Mouse (Mus musculus) embryonic facial prominence, embryonic 15.5 days (tissue): ENCODE measurements around the gene Usp2. TPM values are rescaled to one million over a fixed set of nuclear protein-coding genes. Genes with fewer than 3 reads are reported as not detected.

Experiments used
- ATAC-seq: fragments of 200-750 bp; cut with Nextera tagmentation; 2 replicates; pipeline ENCODE4 v1.8.0; 2017; ENCODE audit warnings: low read depth, moderate TSS enrichment; ENCODE audit not compliant: insufficient number of reproducible peaks, low FRiP score, low TSS enrichment
- H3K27ac ChIP-seq: fragments of 300-500 bp; sonication (generic); replicated peaks from 2 replicates; pipeline ENCODE4 v1.5.1; 2015; ENCODE audit warnings: mild to moderate bottlenecking, inconsistent platforms
- H3K27me3 ChIP-seq: fragments of 300-500 bp; sonication (generic); 2 replicates; pipeline ENCODE4 v1.6.1; 2015; ENCODE audit warnings: inconsistent platforms
- H3K36me3 ChIP-seq: fragments of 300-500 bp; sonication (generic); 2 replicates; pipeline ENCODE4 v1.6.1; 2015; ENCODE audit warnings: mild to moderate bottlenecking, inconsistent platforms
- H3K4me1 ChIP-seq: fragments of 300-500 bp; sonication (generic); 2 replicates; pipeline ENCODE4 v1.6.1; 2015; ENCODE audit warnings: inconsistent platforms
- H3K4me2 ChIP-seq: fragments of 300-500 bp; sonication (generic); replicated peaks from 2 replicates; pipeline ENCODE4 v1.6.1; 2015; ENCODE audit warnings: mild to moderate bottlenecking, inconsistent platforms
- H3K4me3 ChIP-seq: fragments of 300-500 bp; sonication (generic); replicated peaks from 2 replicates; pipeline ENCODE4 v1.5.1; 2015; ENCODE audit warnings: mild to moderate bottlenecking, inconsistent platforms
- H3K9ac ChIP-seq: fragments of 300-500 bp; sonication (generic); 2 replicates; pipeline ENCODE4 v1.6.1; 2015; ENCODE audit warnings: inconsistent platforms
- H3K9me3 ChIP-seq: fragments of 300-500 bp; sonication (generic); replicated peaks from 2 replicates; pipeline ENCODE4 v1.6.1; 2016; ENCODE audit warnings: inconsistent platforms
- WGBS: fragments of 180-500 bp; shearing (Covaris S2); methylation state at CpG from one replicate; pipeline ENCODE4 v1.1.7; 2015; 5-methylcytosine and 5-hydroxymethylcytosine counted together
- polyA plus RNA-seq: library from polyadenylated mRNA; unstranded; fragments of >200 nt; fragmentation: Nextera tagmentation; extraction: Ambion mirVana; gene quantifications from 2 replicates; pipeline ENCODE4 v1.2.1, GENCODE M21; 2015

The Usp2 gene
- polyA plus RNA-seq, 1 experiment from 2014 or later = 29.5 TPM

DNA sequence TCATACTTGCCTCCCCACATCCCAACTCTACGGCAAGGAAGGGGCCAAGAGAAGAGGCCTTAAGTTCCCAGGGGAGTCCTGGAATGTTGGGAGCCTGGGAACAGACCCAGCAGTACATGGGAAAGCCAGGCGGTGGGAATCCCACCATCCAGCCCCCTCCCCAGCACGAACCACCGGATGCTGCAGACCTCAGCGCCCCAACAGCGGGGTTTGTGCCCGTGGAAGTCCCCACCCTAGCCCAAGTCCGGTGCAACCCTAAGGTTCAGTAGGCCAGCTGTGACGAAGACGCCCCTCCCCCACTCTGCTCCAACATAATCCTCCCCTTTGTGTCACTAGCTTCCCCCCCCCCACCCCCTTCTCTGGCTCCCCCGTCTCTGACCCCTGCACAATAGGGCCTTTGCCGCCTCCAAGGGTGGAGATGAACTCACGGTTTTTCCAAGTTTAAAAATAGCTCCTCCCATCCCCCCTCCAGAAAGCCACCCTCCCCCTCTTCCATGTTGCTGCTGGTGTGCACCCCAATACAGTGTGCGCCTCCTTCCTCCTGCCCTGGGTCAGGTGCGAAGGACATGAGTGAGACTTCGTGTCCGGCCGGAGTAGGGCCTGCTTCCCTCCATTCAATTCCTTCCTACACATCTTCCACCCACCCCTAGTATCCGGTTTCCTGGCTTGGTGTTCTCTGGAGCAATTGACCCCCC is 63.9 kb downstream of the Usp2 start:
- H3K36me3 ChIP-seq = no peaks in the 10 kb centered on the region
- no peak overlapping the region for H3K9ac ChIP-seq
- H3K4me2 ChIP-seq = peak overlapping the region; percentile 75
- no peaks in the 10 kb centered on the region for H3K9me3 ChIP-seq
- peak overlapping the region; percentile 84 for H3K27ac ChIP-seq
- peaks cover 58% of the 10 kb centered on the region for H3K4me1 ChIP-seq
- H3K27me3 ChIP-seq = peaks cover 17% of the 10 kb centered on the region
- H3K4me3 ChIP-seq = peak overlapping the region; percentile 41
- 22% methylated on average over 19 of the region's 19 CpGs for WGBS
- ATAC-seq = peak; percentile 19; the same call in 1 of the 2 replicates

DNA sequence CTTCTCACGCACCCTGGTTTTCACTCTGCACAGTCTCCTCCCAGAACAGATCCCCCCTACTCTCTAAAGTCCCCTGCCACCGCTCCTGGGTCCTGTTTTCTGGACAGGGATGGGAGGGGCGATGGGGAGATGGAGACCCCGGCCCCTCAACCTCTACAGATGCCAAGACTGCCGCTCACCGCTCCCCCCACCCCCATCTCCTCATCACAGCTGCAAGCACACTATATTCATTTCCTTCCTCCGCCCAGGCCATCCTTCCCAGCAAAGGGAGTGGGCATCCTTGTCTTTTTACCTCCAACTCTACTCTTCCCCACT is 64.4 kb downstream of the Usp2 start:
- H3K4me2 ChIP-seq = no peak overlapping the region
- peaks cover 17% of the 10 kb centered on the region for H3K27me3 ChIP-seq
- H3K4me3 ChIP-seq = no peak overlapping the region
- no peak overlapping the region for H3K9ac ChIP-seq
- no peaks in the 10 kb centered on the region for H3K36me3 ChIP-seq
- H3K9me3 ChIP-seq = no peaks in the 10 kb centered on the region
- peaks cover 58% of the 10 kb centered on the region for H3K4me1 ChIP-seq
- ATAC-seq = no peak
- 44% methylated on average over 7 of the region's 7 CpGs for WGBS
- peak overlapping the region; percentile 40 for H3K27ac ChIP-seq

DNA sequence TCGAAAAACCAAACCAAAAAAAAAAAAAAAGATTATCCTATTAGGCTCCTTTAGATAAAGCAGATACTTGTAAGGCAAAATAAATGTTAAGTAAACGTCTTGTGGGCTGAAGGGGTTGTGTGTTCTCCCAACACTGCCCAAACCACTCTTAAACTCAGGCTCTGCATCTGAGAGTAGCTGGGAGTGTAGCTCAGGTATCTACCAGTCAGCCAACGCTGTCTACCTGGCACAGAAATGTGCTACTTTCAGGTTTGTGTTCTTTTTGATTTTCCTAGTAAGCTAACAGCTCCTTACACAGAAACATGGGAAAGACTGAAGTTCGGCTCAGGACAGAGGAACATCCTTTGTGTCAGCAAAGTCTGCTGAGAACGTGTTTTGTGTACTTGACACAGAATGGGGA is 65.4 kb downstream of the Usp2 start:
- no peaks in the 10 kb centered on the region for H3K9me3 ChIP-seq
- peaks cover 17% of the 10 kb centered on the region for H3K27me3 ChIP-seq
- H3K4me3 ChIP-seq = no peak overlapping the region
- 62% methylated on average over 5 of the region's 5 CpGs for WGBS
- peaks cover 60% of the 10 kb centered on the region for H3K4me1 ChIP-seq
- H3K9ac ChIP-seq = no peak overlapping the region
- no peak for ATAC-seq
- no peak overlapping the region for H3K4me2 ChIP-seq
- no peaks in the 10 kb centered on the region for H3K36me3 ChIP-seq
- no peak overlapping the region for H3K27ac ChIP-seq

DNA sequence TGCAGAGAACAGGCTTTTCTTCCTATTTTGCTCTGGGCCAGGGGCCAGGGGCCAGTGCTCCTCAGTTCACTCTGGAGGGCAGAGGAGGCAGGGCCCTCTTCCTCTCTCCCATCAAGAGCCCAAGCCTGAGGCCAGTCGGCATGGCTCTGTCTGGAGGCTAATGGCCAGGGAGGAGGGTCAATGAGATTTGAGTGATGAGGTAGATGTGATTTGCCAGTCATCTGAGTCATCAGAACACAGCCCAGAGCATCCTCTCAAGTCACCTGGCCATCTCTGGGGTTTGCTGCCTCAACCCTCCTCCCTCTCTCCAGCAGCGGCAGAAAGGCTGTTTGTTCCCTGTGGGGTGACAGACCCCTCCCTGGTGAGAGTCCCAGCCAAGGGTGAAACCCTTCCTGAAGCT is 66.5 kb downstream of the Usp2 start:
- peaks cover 17% of the 10 kb centered on the region for H3K27me3 ChIP-seq
- H3K9ac ChIP-seq = no peak overlapping the region
- H3K4me1 ChIP-seq = peaks cover 60% of the 10 kb centered on the region
- H3K27ac ChIP-seq = peak overlapping the region; percentile 81; the same call in 1 of the 2 replicates
- H3K36me3 ChIP-seq = 0 out of 2 replicates have a peak, but pooled peaks cover 6% of the 10 kb centered on the region
- H3K4me3 ChIP-seq = peak overlapping the region; percentile 64
- H3K9me3 ChIP-seq = no peaks in the 10 kb centered on the region
- H3K4me2 ChIP-seq = peak overlapping the region; percentile 92
- WGBS = 27% methylated on average over 2 of the region's 2 CpGs
- ATAC-seq = no peak

DNA sequence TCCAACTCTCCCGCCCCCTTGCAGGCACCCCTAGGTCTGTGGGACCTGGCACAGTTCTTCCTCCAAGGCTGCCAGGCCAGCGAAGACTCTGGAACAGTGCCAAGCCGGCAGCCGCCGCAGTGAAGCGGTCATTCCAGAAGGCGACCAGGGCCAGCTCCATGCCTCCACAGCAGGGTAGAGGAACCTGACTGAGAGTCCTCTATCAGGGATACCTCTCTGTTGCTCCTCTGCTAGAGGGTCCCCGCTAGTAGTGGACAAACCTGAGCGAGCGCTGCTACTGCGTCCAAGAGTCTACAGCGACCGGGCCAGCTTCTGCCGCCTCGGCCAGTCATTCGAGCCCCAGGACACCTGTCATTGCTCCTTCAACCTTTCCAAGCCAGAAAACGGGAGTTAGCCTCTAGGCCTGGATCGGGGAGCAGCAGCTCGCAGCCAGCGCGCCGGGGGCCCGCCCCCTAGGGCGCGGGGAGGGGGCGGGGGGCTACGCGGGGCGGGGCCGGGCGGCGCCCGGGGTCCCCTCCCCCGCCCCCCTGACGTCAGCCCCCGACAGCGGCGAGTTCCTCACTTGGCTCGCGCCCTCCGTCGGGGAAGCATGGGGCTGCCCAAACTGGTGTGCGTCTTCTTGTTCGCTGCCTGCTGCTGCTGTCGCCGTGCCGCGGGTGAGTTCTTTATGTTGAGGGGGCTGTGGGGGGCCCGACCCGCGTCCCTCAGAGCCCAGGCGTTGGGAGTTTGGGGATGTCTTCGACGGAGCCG is 67.5 kb downstream of the Usp2 start, which contains the start of gene Mcam:
TSS of gene Mcam (plus strand) at position 369 of the 750 bp plus-strand sequence.
- H3K4me1 ChIP-seq = peaks cover 60% of the 10 kb centered on the region
- ATAC-seq = peak; percentile 39; the same call in 1 of the 2 replicates
- no peaks in the 10 kb centered on the region for H3K9me3 ChIP-seq
- WGBS = under 1% methylated on average over 50 of the region's 55 CpGs
- peak within 1 kb of the TSS; percentile 50 for H3K9ac ChIP-seq
- 0 out of 2 replicates have a peak, but pooled peaks cover 7% of the 10 kb centered on the region for H3K36me3 ChIP-seq
- H3K4me2 ChIP-seq = peak within 1 kb of the TSS; percentile 92
- peak within 1 kb of the TSS; percentile 64 for H3K4me3 ChIP-seq
- H3K27ac ChIP-seq = peak within 1 kb of the TSS; percentile 81
- H3K27me3 ChIP-seq = peaks cover 17% of the 10 kb centered on the region

DNA sequence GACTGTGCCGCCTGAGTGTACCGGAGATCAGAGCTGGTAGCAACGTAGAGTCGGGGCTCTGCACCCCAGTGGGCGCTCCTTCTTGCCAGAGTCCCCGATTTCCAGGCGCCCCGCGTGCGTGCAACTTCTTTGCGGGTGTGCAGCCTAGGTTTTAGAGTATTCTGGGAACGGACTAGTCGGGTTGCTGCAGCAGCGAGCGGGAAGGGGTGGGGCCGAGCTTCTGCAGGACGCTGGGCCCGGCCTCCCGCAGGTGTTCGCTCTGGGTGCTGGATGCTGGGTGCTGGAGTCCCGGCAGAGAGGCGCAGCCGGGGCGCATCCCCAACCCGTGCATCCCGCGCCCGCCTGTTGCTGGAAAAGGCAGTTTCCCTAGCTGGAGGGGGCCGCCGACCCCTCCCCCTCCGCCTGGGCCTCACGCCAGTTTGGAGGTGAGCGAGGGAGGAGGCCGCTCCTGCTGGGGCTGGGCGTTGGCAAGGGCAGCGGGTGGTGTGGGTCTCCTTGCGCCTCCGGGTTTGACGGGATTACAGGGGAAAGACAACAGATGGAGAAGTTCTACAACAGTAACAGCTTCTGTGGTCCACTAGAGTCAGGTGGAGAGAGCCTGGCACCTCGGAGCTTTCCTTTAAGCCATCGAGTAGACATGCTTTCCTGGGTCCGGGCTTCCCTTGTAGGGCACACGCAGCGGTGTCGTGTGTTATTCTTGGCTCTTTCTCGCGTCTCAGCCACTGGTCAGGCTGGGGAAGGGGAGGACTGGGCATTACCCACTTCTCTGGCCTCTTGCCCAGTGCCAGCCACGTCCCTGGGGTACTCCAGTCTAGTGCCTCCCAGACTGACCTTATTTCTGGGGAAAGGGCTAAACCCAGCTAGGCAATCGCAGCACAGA is 68.3 kb downstream of the Usp2 start:
- WGBS = 2% methylated on average over 48 of the region's 49 CpGs
- Histone ChIP-seq H3K27ac (peak overlapping the region; percentile 81), H3K27me3 (peaks cover 17% of the 10 kb centered on the region), H3K36me3 (peaks cover 14% of the 10 kb centered on the region; the same call in 1 of the 2 replicates), H3K4me2 (peak overlapping the region; percentile 92), H3K9ac (peak overlapping the region; percentile 50), H3K9me3 (no peaks in the 10 kb centered on the region), H3K4me3 (peak overlapping the region; percentile 64), H3K4me1 (peaks cover 55% of the 10 kb centered on the region)
- no peak for ATAC-seq

DNA sequence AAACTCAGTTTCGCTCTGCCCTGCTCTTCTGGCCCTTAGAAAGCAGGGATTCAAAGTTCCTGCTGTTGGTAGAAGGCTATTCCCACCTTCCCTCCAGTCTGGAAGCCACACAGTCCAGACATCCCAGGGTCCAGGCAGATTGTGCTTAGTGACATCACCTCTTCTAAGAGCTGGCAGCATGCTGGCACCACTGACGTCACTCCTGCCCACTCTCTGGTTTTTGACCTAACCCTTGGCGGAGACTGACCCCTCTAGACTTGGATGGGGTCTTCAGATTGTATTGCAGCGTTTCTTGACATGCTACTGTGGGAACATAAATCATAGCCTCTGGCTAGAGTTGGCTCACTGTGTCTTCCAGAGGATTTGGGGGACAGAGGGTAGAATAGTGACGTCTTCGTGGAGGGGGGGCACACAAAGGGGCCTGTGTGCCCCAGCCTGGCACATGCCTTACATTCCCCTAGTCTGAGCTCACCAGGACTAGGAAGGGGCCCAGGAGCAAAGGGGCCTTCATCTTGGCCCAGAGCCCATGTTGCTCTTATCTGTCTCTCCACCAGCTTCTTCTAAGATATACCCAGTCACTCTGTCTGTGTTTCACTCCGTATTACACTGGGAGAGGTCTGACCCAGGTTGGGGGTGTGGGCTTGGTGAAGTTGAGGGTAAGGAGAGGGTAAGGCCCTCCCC is 69.0 kb downstream of the Usp2 start:
- WGBS = 45% methylated on average over 7 of the region's 7 CpGs
- Histone ChIP-seq H3K4me3 (peak overlapping the region; percentile 64), H3K36me3 (peaks cover 21% of the 10 kb centered on the region; the same call in 1 of the 2 replicates), H3K9ac (no peak overlapping the region), H3K4me1 (peaks cover 47% of the 10 kb centered on the region), H3K27me3 (peaks cover 17% of the 10 kb centered on the region), H3K4me2 (peak overlapping the region; percentile 92), H3K9me3 (no peaks in the 10 kb centered on the region), H3K27ac (peak overlapping the region; percentile 81)
- no peak for ATAC-seq

DNA sequence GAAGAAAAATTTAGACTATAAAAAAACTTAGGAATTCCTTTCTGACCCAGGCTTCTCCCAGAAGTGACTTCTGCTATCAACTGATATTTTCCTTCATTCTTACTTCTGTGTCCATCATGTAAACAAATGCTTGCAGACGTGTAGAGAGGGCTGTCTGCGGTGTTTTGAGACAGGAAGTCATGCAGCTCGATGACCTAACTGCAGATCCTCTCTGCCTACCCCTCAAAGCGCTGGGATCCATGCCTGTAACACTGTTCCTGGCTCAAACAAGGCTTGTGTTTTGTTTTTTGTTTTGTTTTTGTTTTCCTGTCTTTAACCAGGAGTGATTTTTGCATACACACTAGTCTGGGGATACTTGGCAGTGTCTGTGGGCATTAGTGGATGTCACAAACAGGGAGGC is 71.0 kb downstream of the Usp2 start:
- no peak overlapping the region for H3K4me2 ChIP-seq
- H3K27ac ChIP-seq = no peak overlapping the region
- peaks cover 41% of the 10 kb centered on the region for H3K4me1 ChIP-seq
- no peak for ATAC-seq
- 57% methylated on average over 4 of the region's 4 CpGs for WGBS
- peaks cover 31% of the 10 kb centered on the region for H3K36me3 ChIP-seq
- H3K9ac ChIP-seq = no peak overlapping the region
- H3K4me3 ChIP-seq = no peak overlapping the region
- peaks cover 8% of the 10 kb centered on the region; the same call in 1 of the 2 replicates for H3K27me3 ChIP-seq
- H3K9me3 ChIP-seq = no peaks in the 10 kb centered on the region

DNA sequence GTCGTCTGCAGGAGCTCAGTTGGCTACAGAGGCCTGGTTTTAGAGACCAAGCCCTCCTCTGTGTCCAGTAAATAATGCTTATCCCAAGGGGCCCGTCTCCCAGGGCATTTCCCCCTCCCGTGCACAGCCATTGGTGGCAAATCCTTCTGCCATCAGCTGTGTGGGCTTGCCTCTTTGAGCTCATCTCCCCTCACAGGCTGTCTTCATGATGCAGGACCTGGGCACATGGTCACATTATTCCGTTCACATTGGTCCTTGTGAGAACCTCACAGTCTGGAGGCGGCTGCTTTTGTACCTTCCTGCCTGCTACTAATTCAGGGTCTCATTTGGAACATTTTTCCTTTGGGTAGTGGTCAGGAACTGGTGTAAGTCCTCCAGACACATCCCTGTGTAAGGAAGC is 75.1 kb downstream of the Usp2 start:
- Histone ChIP-seq H3K27ac (no peak overlapping the region), H3K36me3 (peaks cover 45% of the 10 kb centered on the region), H3K27me3 (no peaks in the 10 kb centered on the region), H3K4me3 (no peak overlapping the region), H3K9me3 (no peaks in the 10 kb centered on the region), H3K9ac (no peak overlapping the region), H3K4me2 (no peak overlapping the region), H3K4me1 (0 out of 2 replicates have a peak, but pooled peaks cover 2% of the 10 kb centered on the region)
- 68% methylated on average over 5 of the region's 5 CpGs for WGBS
- ATAC-seq = no peak

DNA sequence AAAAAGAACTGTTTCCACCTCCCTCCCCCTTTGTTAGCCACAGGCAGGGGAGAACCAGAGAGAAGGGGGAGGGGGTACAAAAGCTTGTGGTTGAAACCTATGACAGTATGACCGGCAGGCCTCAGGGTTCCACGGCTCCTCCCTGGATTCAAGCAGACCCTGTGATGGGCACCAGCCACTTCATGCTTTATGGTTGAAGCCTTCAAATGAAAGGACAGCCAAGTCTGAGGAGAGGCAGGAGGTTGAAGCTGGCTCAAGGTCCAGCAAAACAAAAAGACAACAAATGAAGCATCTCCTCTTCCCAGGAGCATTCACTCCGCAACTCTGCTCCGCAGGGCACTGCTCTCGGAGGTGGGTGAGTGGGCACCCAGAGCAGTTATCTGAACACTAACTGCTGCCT is 76.6 kb downstream of the Usp2 start:
- 73% methylated on average over 5 of the region's 5 CpGs for WGBS
- ATAC-seq = no peak
- H3K36me3 ChIP-seq = peaks cover 45% of the 10 kb centered on the region
- no peak overlapping the region for H3K9ac ChIP-seq
- H3K27me3 ChIP-seq = no peaks in the 10 kb centered on the region
- no peaks in the 10 kb centered on the region for H3K9me3 ChIP-seq
- 0 out of 2 replicates have a peak, but pooled peaks cover 2% of the 10 kb centered on the region for H3K4me1 ChIP-seq
- no peak overlapping the region for H3K27ac ChIP-seq
- no peak overlapping the region for H3K4me3 ChIP-seq
- H3K4me2 ChIP-seq = no peak overlapping the region
